Mouse (Mus musculus): ENCODE data around the gene BC048679.
A peak's percentile ranks its signal among the peaks of the same experiment; 100 is the strongest.

Gene BC048679

GRCm38 (mm10) chr7:81476833-81477232 is 21.2 kb downstream of the BC048679 start:
- no peak for DNase-seq (ENCODE audit: low read depth, low spot score)

GRCm38 (mm10) chr7:81475221-81475620 is 22.9 kb downstream of the BC048679 start:
- DNase-seq (ENCODE audit: low read depth, low spot score): no peak

- DNase-seq (ENCODE audit: low read depth, low spot score): peak; percentile 46
Observed at GRCm38 (mm10) chr7:81464906-81465450, 33.1 kb downstream of the BC048679 start.

GRCm38 (mm10) chr7:81464116-81464515 is 34.0 kb downstream of the BC048679 start:
- peak; percentile 66 for DNase-seq (ENCODE audit: low read depth, low spot score)

- DNase-seq (ENCODE audit: low read depth, low spot score): no peak
Observed at GRCm38 (mm10) chr7:81462815-81463214, 35.3 kb downstream of the BC048679 start.

- DNase-seq (ENCODE audit: low read depth, low spot score): peak; percentile 66
Observed at GRCm38 (mm10) chr7:81455155-81455651, 42.9 kb downstream of the BC048679 start, which contains the start of gene Cpeb1. Gene Cpeb1, minus strand, starts transcription at chr7:81455465.

- no peak for DNase-seq (ENCODE audit: low read depth, low spot score)
Observed at GRCm38 (mm10) chr7:81454331-81455039, 43.6 kb downstream of the BC048679 start.

- no peak for DNase-seq (ENCODE audit: low read depth, low spot score)
Observed at GRCm38 (mm10) chr7:81453443-81454274, 44.4 kb downstream of the BC048679 start.

- DNase-seq (ENCODE audit: low read depth, low spot score): no peak
Observed at GRCm38 (mm10) chr7:81452971-81453441, 45.1 kb downstream of the BC048679 start.
